Mouse (Mus musculus): Measurements from ENCODE around the gene Kcnj12. TPM values are rescaled to one million over a fixed set of nuclear protein-coding genes. Genes with fewer than 3 reads are reported as not detected.

Kcnj12 gene
- polyA plus RNA-seq, 1 experiment from 2014 or later = not detected

DNA sequence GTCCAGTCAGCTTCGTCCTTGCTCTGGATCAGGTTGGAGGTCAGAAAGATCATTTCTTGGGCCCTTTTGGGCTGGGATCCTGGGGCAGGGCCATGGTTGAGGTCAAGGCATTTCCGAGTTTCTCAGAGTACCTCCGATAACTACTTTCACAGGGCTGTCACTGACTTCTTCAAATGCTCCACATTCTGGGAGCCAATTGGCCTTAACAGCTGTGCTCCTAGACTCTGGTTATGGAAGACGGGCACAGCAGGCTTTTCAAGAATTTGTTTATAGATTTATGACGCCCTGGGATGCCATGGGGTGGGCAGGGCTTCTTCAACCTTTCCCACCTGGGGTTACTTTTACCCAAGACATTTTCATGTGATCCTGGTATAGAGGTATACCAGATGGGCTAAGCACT, 10.8 kb downstream of the Kcnj12 start:
- no peak overlapping the region for H3K4me3 ChIP-seq (ENCODE audit: low read depth, low read length)
- no peak for ATAC-seq
- H3K36me3 ChIP-seq (replicated peaks; ENCODE audit: insufficient read depth, low read length) = no peaks in the 10 kb centered on the region
- H3K9me3 ChIP-seq (ENCODE audit: low read length) = no peaks in the 10 kb centered on the region
- no peak overlapping the region for H3K4me2 ChIP-seq (ENCODE audit: low read depth, low read length)
- no peaks in the 10 kb centered on the region for H3K27me3 ChIP-seq (ENCODE audit: insufficient read depth, low read length)
- H3K4me1 ChIP-seq (ENCODE audit: insufficient read depth) = no peaks in the 10 kb centered on the region
- no peak overlapping the region for H3K27ac ChIP-seq (ENCODE audit: low read depth)
- no peak overlapping the region for H3K9ac ChIP-seq (replicated peaks)
- TF ChIP-seq EP300 (IDR thresholded peaks at IDR 0.05; ENCODE audit: low read depth) (no peak), CTCF (IDR thresholded peaks at IDR 0.05; ENCODE audit: low read depth) (no peak)
- 69% methylated on average over 5 of the region's 5 CpGs for WGBS (ENCODE audit: insufficient replicate concordance)
- DNase-seq = no peak

DNA sequence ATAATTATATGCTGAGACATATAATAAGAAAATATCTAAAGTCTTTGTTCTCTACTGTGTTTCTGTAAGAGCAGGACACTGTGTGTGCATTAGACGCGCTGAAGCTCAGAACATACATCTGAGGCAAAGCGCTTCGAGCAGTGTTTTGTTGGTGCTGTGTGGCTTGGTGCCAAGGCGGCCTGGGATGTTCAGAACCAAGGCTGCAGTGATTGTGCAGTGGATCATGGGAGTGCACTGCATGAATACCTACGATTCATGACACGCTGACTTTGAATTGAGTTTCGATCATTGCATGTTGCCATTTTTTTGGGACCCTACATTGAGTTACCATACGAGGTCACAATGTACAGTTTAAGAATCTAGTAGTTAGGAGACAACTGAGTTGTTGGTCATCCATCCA, 14.3 kb downstream of the Kcnj12 start:
- H3K27ac ChIP-seq (ENCODE audit: low read depth) = no peak overlapping the region
- H3K36me3 ChIP-seq (replicated peaks; ENCODE audit: insufficient read depth, low read length) = no peaks in the 10 kb centered on the region

DNA sequence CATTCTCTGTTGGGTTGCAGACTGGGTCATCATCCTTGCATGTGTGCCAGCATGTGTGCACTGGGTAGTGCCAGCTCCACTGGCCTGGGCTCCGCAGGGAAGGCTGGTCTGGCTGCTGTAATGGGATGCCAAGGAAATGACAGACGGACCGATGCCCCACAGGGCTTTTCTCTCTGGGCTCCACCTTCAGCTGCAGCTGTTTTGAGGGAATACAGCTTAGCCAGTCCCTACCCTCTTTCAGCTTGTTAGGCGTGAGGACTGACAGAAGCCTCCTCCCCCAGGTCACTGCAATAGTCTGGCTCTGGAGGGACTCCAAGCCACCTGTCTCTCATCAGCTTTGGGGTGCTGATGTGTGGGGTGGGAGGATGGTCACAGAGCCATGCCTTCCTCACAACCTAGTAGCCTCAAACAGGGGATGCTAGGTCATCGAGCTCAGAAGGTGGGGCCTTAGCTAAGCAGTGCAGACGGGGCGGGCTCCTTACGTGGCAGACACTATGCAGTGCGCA, 16.0 kb downstream of the Kcnj12 start:
- DNase-seq (no peak), ATAC-seq (no peak)
- WGBS (ENCODE audit: insufficient replicate concordance) = 76% methylated on average over 9 of the region's 9 CpGs
- Histone ChIP-seq H3K27ac (ENCODE audit: low read depth) (no peak overlapping the region), H3K4me3 (ENCODE audit: low read depth, low read length) (no peak overlapping the region), H3K9ac (replicated peaks) (no peak overlapping the region), H3K27me3 (ENCODE audit: insufficient read depth, low read length) (no peaks in the 10 kb centered on the region), H3K36me3 (replicated peaks; ENCODE audit: insufficient read depth, low read length) (no peaks in the 10 kb centered on the region), H3K4me2 (ENCODE audit: low read depth, low read length) (no peak overlapping the region), H3K4me1 (ENCODE audit: insufficient read depth) (0 out of 2 replicates have a peak, but pooled peaks cover 2% of the 10 kb centered on the region), H3K9me3 (ENCODE audit: low read length) (no peaks in the 10 kb centered on the region)
- TF ChIP-seq CTCF (IDR thresholded peaks at IDR 0.05; ENCODE audit: low read depth) (no peak), EP300 (IDR thresholded peaks at IDR 0.05; ENCODE audit: low read depth) (no peak)

More for the DNA sequence above, 14.3 kb downstream of the Kcnj12 start:
- Histone ChIP-seq H3K4me2 (ENCODE audit: low read depth, low read length) (no peak overlapping the region), H3K9ac (replicated peaks) (no peak overlapping the region), H3K9me3 (ENCODE audit: low read length) (no peaks in the 10 kb centered on the region), H3K4me1 (ENCODE audit: insufficient read depth) (no peaks in the 10 kb centered on the region), H3K4me3 (ENCODE audit: low read depth, low read length) (no peak overlapping the region), H3K27me3 (ENCODE audit: insufficient read depth, low read length) (no peaks in the 10 kb centered on the region)
- 85% methylated on average over 9 of the region's 9 CpGs for whole genome bisulfite sequencing (ENCODE audit: insufficient replicate concordance)
- DNase-seq = no peak
- ATAC-seq = no peak
- TF ChIP-seq CTCF (IDR thresholded peaks at IDR 0.05; ENCODE audit: low read depth) = no peak

DNA sequence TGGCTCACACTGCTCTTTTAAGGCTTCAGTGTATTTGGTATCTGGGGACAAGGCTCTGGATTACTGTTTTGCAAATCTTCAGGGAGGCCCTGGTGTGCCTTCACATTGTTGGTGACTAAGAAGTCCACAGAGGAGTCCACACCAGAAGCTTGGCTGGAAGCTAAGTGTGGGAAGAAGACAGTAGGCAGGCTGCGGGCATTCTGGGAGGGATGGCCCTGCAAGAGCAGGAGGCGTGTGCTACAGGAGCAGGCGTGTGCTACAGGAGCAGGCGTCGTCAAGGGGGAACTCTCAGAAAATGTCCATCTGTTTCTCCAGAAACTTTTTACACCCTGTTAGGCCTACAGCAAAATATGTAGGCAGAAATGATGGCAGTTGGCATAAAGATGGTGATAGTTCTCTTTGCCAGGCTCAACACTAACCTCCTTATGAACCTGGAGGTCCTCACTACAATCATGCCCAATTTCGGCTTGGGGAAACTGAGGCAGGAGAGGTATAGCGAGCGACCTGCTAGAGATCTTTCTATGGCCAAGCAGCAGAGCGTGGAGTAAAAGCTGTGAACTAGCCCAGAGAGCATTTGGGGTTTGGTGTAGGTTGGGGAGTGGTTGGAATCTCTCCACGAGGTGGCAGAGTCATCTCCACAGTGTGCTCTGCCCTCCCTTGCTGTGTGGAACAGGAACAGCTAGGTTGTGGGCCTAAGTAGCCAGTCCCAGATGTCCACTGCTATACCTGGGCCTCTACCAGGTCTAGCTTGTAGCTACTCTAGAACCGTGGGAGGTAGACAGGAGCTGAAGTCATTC, 18.7 kb downstream of the Kcnj12 start:
- Histone ChIP-seq H3K9me3 (ENCODE audit: low read length) (no peaks in the 10 kb centered on the region), H3K27me3 (ENCODE audit: insufficient read depth, low read length) (no peaks in the 10 kb centered on the region), H3K9ac (replicated peaks) (no peak overlapping the region), H3K36me3 (replicated peaks; ENCODE audit: insufficient read depth, low read length) (no peaks in the 10 kb centered on the region), H3K4me3 (ENCODE audit: low read depth, low read length) (no peak overlapping the region), H3K4me2 (ENCODE audit: low read depth, low read length) (no peak overlapping the region), H3K27ac (ENCODE audit: low read depth) (no peak overlapping the region), H3K4me1 (ENCODE audit: insufficient read depth) (0 out of 2 replicates have a peak, but pooled peaks cover 2% of the 10 kb centered on the region)
- DNase-seq (no peak), ATAC-seq (no peak)
- 74% methylated on average over 11 of the region's 11 CpGs for WGBS (ENCODE audit: insufficient replicate concordance)
- TF ChIP-seq CTCF (IDR thresholded peaks at IDR 0.05; ENCODE audit: low read depth) (no peak), EP300 (IDR thresholded peaks at IDR 0.05; ENCODE audit: low read depth) (no peak)

GRCm38 (mm10) chr11:61042593-61042992, 20.2 kb downstream of the Kcnj12 start:
- DNase-seq = no peak
- Histone ChIP-seq H3K4me3 (ENCODE audit: low read depth, low read length) (no peak overlapping the region), H3K9ac (replicated peaks) (no peak overlapping the region), H3K27me3 (ENCODE audit: insufficient read depth, low read length) (no peaks in the 10 kb centered on the region), H3K36me3 (replicated peaks; ENCODE audit: insufficient read depth, low read length) (no peaks in the 10 kb centered on the region), H3K4me1 (ENCODE audit: insufficient read depth) (0 out of 2 replicates have a peak, but pooled peaks cover 2% of the 10 kb centered on the region), H3K9me3 (ENCODE audit: low read length) (no peaks in the 10 kb centered on the region), H3K4me2 (ENCODE audit: low read depth, low read length) (no peak overlapping the region), H3K27ac (ENCODE audit: low read depth) (no peak overlapping the region)
- no peak for ATAC-seq
- 8% methylated on average over 8 of the region's 8 CpGs for WGBS (ENCODE audit: insufficient replicate concordance)
- TF ChIP-seq CTCF (IDR thresholded peaks at IDR 0.05; ENCODE audit: low read depth) (no peak), EP300 (IDR thresholded peaks at IDR 0.05; ENCODE audit: low read depth) (no peak)

DNA sequence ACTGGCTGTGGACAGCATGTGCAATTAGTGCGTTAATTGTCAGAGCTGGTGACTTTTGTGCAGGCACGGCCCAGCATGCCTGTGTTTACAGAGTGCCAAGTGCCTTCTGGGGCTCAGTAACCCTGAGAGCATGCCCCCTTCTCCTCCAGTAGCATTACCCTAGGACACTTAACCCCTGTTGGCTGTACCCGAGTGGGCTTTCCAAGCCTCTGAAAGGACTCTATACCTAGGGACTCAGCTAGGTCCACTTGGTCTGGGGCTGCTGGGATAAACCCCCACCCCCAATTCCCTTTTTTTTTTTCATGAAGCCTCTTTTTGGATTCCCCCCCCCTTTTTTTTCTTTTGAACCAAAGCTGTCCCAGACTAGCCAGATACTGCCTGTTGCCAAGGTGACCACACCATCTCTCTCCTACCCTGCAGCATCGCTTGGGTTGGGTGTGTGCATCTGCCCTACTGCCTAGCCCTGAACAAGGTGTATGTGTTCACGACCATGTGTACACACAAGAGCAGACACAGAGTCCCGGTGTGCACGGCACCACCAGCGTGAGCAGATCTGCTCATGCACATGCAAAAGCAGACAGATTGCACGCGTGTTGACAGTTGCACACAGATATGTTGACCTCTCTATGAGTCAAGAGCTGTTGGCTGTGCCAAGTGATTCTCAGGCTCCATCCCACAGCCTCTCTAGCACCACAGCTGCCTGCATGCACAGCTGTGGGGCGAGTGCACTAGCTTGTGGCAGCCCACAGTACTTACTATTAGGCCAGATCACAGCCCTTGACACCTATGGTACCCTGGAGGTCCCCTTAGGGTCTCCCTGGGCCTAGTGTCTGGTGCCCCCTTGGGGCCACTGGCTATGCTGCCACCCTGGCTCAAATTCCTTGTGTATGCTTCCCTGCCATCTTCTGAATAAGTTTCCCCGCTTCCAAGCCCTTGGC, 21.0 kb downstream of the Kcnj12 start:
- H3K27ac ChIP-seq (ENCODE audit: low read depth) = no peak overlapping the region
- DNase-seq (no peak), ATAC-seq (no peak)
- H3K4me2 ChIP-seq (ENCODE audit: low read depth, low read length) = no peak overlapping the region
- TF ChIP-seq CTCF (IDR thresholded peaks at IDR 0.05; ENCODE audit: low read depth) (peak; percentile 62), EP300 (IDR thresholded peaks at IDR 0.05; ENCODE audit: low read depth) (no peak)
- H3K4me3 ChIP-seq (ENCODE audit: low read depth, low read length) = no peak overlapping the region
- H3K4me1 ChIP-seq (ENCODE audit: insufficient read depth) = 0 out of 2 replicates have a peak, but pooled peaks cover 2% of the 10 kb centered on the region
- 61% methylated on average over 12 of the region's 12 CpGs for WGBS (ENCODE audit: insufficient replicate concordance)
- no peaks in the 10 kb centered on the region for H3K9me3 ChIP-seq (ENCODE audit: low read length)
- H3K36me3 ChIP-seq (replicated peaks; ENCODE audit: insufficient read depth, low read length) = no peaks in the 10 kb centered on the region
- H3K9ac ChIP-seq (replicated peaks) = no peak overlapping the region
- H3K27me3 ChIP-seq (ENCODE audit: insufficient read depth, low read length) = no peaks in the 10 kb centered on the region

Data from liver, postnatal 0 days (tissue).